Mouse (Mus musculus) G1E (cell line): ENCODE data around the gene Slc29a4. TPM values are rescaled to one million over a fixed set of nuclear protein-coding genes. Genes with fewer than 3 reads are reported as not detected.

Experiments
- ATAC-seq: 2 replicates; pipeline ENCODE4 v1.8.0; 2016; ENCODE audit warnings: mild to moderate bottlenecking; ENCODE audit not compliant: insufficient number of reproducible peaks, poor library complexity, low FRiP score, severe bottlenecking; ENCODE audit errors: extremely low read depth
- DNase-seq: peaks from one replicate; pipeline ENCODE4 v3.0.0; 2012; ENCODE audit warnings: low spot score
- H3K27me3 ChIP-seq: 2 replicates; pipeline ENCODE4 v1.6.1; 2012; ENCODE audit warnings: mild to moderate bottlenecking, low read length, inconsistent platforms; ENCODE audit not compliant: insufficient read depth
- H3K36me3 ChIP-seq: replicated peaks from 2 replicates; pipeline ENCODE3; 2012; ENCODE audit warnings: mild to moderate bottlenecking, inconsistent platforms
- H3K4me1 ChIP-seq: 2 replicates; pipeline ENCODE4 v1.6.1; 2012; ENCODE audit warnings: low read depth, low read length, inconsistent platforms, mixed read lengths; ENCODE audit not compliant: insufficient read depth
- H3K4me3 ChIP-seq: 2 replicates; pipeline ENCODE4 v1.5.1; 2012; ENCODE audit warnings: low read depth, mild to moderate bottlenecking, inconsistent platforms, low read length, moderate library complexity, mixed read lengths
- H3K9me3 ChIP-seq: replicated peaks from 2 replicates; pipeline ENCODE4 v1.6.1; 2012; ENCODE audit warnings: inconsistent platforms
- CTCF ChIP-seq: IDR thresholded peaks from 2 replicates; pipeline ENCODE4 v1.5.1; 2012; ENCODE audit warnings: low read depth, low read length, inconsistent platforms, mixed read lengths
- GATA1 ChIP-seq: IDR thresholded peaks from 2 replicates; pipeline ENCODE4 v1.6.1; 2012; ENCODE audit warnings: borderline replicate concordance, low read length, inconsistent platforms, mixed read lengths
- GATA2 ChIP-seq: IDR thresholded peaks from 2 replicates; pipeline ENCODE4 v1.6.1; 2012; ENCODE audit warnings: low read depth, low read length, inconsistent platforms, borderline replicate concordance
- POLR2AphosphoS5 ChIP-seq: IDR thresholded peaks from 2 replicates; pipeline ENCODE4 v1.6.1; 2012; ENCODE audit warnings: low read depth, low read length, inconsistent platforms; ENCODE audit not compliant: insufficient replicate concordance
- TAL1 ChIP-seq: conservative IDR thresholded peaks from 2 replicates; pipeline ENCODE4 v1.6.1; 2012; ENCODE audit warnings: low read depth, low read length, inconsistent platforms, mixed read lengths
- polyA plus RNA-seq: library from polyadenylated mRNA; stranded (reverse); fragments of >175 nt; gene quantifications from 2 replicates; pipeline ENCODE4 v1.2.3, GENCODE M21; 2012
- total RNA-seq, 2 experiments: library from RNA; stranded (forward) in 1 of 2; stranded (reverse) in 1 of 2; fragments of 200-1000 nt in 1 of 2; fragments of >200 nt in 1 of 2; fragmentation: Nextera tagmentation in 1 of 2; gene quantifications; 2 replicates each; pipeline ENCODE4 v1.2.3; 2014 to 2017

Gene Slc29a4
- not detected in 2 replicates for total RNA-seq (2014; fragmentation: Nextera tagmentation)
- 0.05 TPM in 1 of 2 replicates, not detected in the other for total RNA-seq (2017)
- polyA plus RNA-seq: not detected in 2 replicates

GRCm38 (mm10) chr5:142692248-142692647, at the start of gene Slc29a4:
Gene Slc29a4, plus strand, starts transcription at chr5:142692512.
- Histone ChIP-seq H3K27me3 (peaks cover 30% of the 10 kb centered on the region), H3K9me3 (no peaks in the 10 kb centered on the region), H3K36me3 (no peaks in the 10 kb centered on the region), H3K4me3 (no peak within 1 kb of the TSS), H3K4me1 (no peaks in the 10 kb centered on the region)
- ATAC-seq: no peak
- TF ChIP-seq GATA1: no peak
- TF ChIP-seq GATA2: no peak
- no peak for TF ChIP-seq CTCF
- TF ChIP-seq TAL1: no peak
- no peak for TF ChIP-seq POLR2AphosphoS5
- no peak for DNase-seq

- H3K9me3 ChIP-seq: no peaks in the 10 kb centered on the region
- no peak for ATAC-seq
- H3K4me3 ChIP-seq: no peak overlapping the region
- no peaks in the 10 kb centered on the region for H3K27me3 ChIP-seq
- peaks cover 55% of the 10 kb centered on the region for H3K4me1 ChIP-seq
- DNase-seq: no peak
- peaks cover 56% of the 10 kb centered on the region for H3K36me3 ChIP-seq
- TF ChIP-seq GATA2 (no peak), GATA1 (no peak), POLR2AphosphoS5 (no peak), TAL1 (no peak), CTCF (no peak)
These were observed 44.1 kb upstream of the Slc29a4 start for GRCm38 (mm10) chr5:142648162-142648561.

DNA sequence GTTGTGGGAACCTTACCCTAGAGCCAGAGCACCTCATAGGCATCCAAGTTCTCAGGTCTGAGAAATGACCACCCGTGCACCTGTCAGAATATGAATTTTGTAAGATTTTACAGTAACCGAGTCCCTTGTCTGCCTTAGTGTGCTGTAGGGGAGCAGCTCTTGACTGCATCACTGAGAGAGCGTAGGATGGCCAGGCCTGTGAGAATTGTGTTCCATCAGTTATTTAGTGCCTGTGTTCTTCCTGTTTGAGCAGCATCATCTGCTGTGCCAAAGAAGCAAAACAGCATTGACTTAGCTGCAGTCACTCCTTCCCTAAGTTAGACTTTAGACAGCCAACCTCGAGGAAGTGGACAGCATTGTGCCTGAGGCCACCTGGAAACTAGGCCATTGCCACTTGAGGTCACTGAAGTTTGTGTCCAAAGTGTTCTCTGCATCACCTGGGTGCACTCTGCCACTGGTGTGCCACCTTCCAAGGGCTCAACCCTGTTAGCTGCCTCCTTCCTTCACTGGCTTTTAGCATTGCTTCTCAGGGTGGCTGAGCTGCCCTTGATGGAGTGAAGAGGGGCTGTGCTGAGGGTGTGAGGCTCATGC, 42.8 kb upstream of the Slc29a4 start:
- no peak for DNase-seq
- Histone ChIP-seq H3K4me1 (peaks cover 55% of the 10 kb centered on the region), H3K27me3 (no peaks in the 10 kb centered on the region), H3K36me3 (peaks cover 65% of the 10 kb centered on the region), H3K4me3 (peak overlapping the region; percentile 57; the same call in 1 of the 2 replicates), H3K9me3 (no peaks in the 10 kb centered on the region)
- no peak for TF ChIP-seq GATA2
- no peak for TF ChIP-seq CTCF
- TF ChIP-seq POLR2AphosphoS5: no peak
- no peak for TF ChIP-seq GATA1
- no peak for TF ChIP-seq TAL1
- ATAC-seq: no peak

DNA sequence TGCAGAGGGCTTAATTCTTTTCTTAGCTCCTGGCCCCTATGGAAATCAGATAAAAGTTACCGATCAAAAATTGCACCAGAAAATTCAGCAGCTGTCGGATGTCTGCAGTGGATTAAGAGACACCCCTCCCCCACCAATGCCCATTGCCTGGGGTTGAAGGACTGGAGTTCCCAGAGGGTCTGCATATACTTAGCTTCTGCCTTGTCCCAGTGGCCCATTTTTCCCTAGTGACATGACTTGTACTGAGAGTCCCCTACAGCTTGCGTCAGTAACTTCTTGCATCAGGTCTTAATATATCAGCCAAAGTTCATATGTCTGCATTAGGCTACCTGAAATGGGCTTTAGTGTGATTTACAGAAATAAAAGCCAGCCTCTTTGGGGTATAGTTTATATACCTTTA, 41.9 kb upstream of the Slc29a4 start:
- Histone ChIP-seq H3K9me3 (no peaks in the 10 kb centered on the region), H3K27me3 (no peaks in the 10 kb centered on the region), H3K36me3 (peaks cover 74% of the 10 kb centered on the region), H3K4me1 (peaks cover 55% of the 10 kb centered on the region), H3K4me3 (no peak overlapping the region; the same call in 1 of the 2 replicates)
- DNase-seq (no peak), ATAC-seq (no peak)
- TF ChIP-seq GATA2 (no peak), TAL1 (no peak), GATA1 (no peak), CTCF (no peak), POLR2AphosphoS5 (no peak)

GRCm38 (mm10) chr5:142650794-142651497, 41.4 kb upstream of the Slc29a4 start:
- Histone ChIP-seq H3K36me3 (peaks cover 78% of the 10 kb centered on the region), H3K27me3 (no peaks in the 10 kb centered on the region), H3K4me1 (peaks cover 55% of the 10 kb centered on the region), H3K9me3 (no peaks in the 10 kb centered on the region), H3K4me3 (no peak overlapping the region; the same call in 1 of the 2 replicates)
- ATAC-seq: peak; percentile 97
- peak; percentile 51; the same call in 1 of the 2 replicates for TF ChIP-seq TAL1
- TF ChIP-seq CTCF: no peak
- no peak for TF ChIP-seq GATA2
- peak; percentile 48 for DNase-seq

- TF ChIP-seq POLR2AphosphoS5 (no peak), TAL1 (no peak), GATA1 (no peak), CTCF (no peak), GATA2 (no peak)
- ATAC-seq: no peak
- Histone ChIP-seq H3K9me3 (no peaks in the 10 kb centered on the region), H3K4me1 (peaks cover 51% of the 10 kb centered on the region), H3K4me3 (no peak overlapping the region), H3K36me3 (peaks cover 83% of the 10 kb centered on the region), H3K27me3 (no peaks in the 10 kb centered on the region)
- no peak for DNase-seq
These were observed 40.0 kb upstream of the Slc29a4 start for GRCm38 (mm10) chr5:142652266-142652665.
